Mouse (Mus musculus) liver (tissue): ENCODE data around the gene Atp2c1.

Experiments used
- DNase-seq: peaks from one replicate; pipeline ENCODE4 v3.0.0-alpha.2; 2020; ENCODE audit warnings: mixed read lengths

Gene Atp2c1

DNA sequence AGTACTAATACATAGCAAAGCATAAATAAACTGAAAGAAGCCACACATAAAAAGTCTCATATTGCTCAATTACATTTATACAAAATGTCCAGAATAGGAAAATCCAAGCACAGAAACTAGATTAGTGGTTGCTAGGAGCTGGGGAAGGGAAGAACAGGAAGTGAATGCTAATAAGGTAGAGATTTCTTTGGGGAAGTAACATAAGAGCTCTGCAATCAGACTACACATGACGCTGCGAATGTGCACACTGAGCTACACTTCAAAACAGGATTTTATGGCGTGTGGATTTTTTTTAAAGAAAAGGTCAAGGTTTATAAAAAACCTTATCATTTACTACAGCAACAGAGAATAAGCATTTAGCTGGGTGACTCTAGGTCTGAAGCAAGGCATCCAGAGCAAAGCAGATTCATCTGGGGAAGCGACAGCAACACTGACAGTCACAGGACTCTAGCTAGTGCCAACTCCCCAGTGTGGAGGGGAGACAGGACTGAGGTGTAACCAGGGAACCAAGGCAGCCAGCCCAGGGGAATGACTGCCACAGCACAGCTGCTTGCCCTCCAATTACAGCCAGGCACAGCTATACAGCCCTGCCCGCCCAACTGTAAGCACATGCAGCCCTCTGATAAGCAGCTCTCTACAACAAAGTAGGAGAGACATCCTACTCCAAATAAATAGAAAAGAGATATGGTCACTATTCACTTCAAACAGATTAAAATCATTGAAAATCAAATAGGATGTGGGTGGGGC is 42.6 kb downstream of the Atp2c1 start:
- peak; percentile 69 for DNase-seq

DNA sequence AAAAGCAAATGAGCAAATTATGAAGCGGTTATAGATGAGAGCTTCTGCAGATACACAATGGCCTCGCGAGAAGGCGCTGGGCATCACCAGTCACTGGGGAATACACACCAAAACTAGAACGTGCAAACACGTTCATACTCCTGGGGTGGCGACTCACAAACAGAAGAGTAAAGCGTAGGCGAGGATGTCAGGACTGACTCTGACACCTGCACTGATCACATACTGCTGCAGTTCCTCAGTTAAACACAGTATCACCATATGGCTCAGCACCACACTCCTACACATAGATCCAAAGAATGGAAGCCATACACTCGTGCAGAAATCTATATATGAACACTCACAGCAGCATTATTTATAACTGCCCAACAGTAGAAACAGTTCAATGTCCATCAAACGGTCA is 43.2 kb downstream of the Atp2c1 start:
- DNase-seq, result no peak

DNA sequence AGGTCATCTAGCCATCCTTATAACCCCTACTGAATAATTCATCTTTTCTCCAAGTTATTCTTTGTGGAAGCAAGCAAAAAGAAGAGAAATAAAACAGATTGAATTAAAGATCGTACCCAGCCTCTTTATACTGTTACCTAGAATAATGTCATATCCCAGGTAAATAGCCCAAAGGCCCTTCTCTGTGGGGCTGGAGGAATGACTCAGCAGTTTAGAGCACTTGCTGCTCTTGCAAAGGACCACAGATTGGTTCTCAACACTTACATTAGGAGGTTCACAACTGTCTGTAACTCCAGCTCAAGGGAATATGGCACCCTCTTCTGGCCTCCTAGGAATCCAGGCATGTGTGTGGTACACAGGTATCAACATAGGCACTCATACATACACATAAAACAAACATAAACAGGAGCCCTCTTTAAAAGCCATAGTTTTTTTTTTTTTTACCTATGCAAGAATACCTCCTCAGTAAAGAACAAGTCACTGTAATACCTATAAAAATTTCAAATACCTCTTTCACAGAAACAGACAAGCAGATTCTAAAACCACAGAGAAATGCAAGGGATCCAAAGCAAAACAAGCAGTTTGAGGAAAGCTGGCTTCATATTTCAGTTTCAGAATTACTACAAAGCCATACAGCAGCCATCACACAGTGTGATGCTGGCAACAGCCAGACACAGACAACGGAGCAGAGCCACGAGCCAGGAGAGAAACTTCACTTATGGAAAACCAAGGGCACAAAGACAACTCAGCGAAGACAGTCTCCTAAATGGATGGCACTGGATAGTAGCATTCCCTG is 44.2 kb downstream of the Atp2c1 start:
- peak; percentile 20 for DNase-seq

DNA sequence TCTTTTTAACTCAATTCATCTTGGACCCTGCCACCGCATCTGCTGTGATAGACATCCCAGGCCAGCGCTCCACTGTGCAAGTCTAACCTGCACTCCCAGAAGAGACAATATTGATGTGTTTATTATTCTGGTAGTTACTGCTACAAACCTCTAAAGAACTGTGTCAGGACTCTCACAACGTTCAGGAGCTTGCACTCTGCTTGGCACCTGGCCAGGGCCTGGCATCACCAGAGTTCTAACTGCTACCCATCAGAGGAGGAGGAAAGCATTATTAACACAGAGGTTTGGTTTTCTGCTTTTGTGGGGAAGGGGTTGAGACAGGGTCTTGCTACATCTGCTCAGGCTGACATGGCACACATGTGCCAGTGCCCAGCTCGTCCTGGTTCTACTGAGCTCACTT is 45.0 kb downstream of the Atp2c1 start:
- no peak for DNase-seq

DNA sequence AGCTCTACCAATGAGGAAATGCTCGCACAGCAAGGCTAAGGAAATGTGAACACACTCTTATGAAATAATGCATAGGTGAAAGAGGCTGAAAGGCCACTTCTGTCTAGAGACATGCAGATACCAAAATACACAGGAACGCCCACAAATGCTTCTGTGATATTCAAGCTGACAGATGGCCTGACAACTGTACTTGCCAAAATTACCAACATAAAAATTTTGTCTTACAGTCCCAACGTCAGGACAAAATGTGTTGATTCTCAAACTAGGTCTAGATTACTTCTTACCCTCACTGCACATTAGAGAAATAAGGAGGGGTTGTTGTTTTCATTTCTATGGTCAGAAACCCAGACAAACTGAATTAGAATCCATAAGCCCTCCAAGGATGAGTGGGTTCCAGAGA is 51.0 kb downstream of the Atp2c1 start:
- no peak for DNase-seq

DNA sequence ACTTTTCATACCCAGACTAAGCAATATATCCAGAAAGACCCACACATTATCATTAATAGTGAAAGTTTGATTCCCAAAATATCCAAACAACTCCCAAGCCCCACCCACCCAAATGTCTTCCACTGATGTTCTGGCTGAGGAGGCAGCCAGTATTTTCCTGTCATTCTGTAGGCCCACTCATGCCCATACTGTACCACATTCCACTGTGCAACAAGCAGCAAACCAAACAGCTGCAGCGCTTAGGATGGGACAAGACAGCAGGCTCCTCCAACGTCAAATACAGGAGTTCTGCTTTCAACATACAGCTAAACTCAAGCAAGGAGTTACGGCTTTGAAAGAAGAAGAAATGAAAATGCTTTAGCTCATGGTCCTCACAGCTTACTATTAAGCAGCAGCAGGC is 52.2 kb downstream of the Atp2c1 start:
- DNase-seq, result no peak

DNA sequence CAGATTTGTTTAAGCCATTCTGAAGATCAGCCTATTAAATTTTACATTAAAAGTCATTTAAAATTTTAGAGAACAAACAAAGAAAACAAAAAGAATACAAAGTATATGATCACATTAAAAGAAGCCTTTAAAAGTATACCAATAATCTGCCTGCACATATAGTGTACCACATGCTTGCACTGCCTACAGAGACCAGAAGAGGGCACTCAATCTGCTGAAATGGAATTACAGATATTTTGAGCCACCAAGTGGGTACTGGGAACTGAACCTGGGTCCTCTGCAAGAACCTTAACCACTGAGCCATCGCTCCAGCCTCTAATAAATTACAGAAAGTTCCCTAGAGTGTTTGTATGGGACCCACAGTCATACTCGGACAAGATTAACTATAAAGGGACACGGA is 59.3 kb downstream of the Atp2c1 start:
- DNase-seq, result no peak

DNA sequence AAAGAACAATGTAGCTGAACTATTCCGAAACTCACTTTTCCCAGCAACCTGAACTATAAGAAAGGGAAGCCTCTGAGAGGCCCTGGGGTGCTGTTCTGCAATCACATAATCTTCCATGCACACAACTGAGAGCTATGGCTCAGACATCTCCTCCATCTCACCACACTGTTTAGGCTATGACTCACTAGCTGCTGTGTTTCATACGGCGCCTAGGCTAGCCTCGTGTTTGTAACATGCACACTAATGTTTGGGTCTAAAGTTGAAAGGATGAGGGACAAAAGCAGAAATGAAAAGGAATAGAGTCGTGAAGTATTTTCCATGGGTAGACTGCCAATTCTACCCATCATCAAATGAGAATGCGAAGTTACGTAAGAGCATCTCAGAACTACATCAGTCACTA is 65.6 kb downstream of the Atp2c1 start:
- DNase-seq, result no peak

DNA sequence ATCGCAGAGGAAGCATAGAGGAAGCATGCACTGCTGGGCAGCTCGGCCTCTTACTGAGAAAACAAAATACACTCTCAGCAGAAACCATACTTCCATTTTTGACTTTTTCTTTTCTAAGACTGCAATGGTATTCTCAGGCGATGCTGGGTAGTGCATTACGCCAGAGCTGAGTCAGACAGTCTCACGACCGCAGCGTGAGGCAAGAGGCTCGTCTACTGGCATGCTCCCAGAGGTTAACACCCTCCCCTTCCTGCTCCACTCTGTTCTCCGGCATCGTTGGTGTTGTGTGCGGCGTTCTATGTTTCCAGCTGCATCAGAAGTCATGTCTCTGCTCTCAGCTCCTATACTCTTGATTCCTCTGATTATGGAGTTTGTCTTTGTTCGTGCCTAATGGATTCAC is 68.1 kb downstream of the Atp2c1 start:
- DNase-seq, result no peak

DNA sequence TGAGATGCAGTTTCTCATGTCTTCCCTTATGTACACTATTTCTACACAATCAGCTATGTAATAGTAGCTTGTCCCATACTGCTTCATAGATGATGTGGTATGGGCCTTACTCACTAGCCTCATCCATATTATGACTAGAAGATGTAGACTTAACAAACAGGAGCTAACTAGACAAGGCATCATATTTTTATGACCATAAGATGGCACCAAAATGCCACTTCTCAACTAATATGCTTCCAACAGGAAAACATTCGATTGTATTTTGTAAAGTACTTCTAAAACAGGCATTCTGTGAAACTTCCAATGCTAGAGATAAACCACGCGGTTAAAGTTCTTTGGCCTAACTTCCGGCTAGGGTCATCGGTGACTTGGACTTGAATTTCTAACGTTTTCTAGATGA is 118.6 kb downstream of the Atp2c1 start:
- DNase-seq, result no peak

DNA sequence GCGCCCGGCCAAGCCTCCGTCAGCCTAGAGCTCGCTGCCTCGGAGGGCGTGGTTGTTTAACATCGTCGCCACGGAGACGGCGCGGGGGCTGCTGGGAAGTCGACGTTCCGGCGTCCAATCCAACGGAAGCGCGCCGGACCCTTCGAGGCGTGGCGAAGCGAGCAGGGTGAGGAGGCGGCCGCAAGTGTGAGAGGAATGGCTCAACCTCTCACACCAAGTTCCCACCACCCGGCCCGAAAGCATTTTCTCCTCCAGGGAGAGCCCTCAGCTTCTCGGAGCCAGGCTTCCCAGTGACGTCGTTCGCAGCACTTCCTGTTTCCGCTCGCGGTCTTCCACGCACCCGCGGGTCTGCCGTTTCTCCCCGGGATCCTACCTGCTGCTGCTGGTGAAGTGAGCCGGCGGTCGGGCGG is 131.9 kb downstream of the Atp2c1 start, which contains the start of the genes Aste1 and Nek11:
Aste1 (plus strand) TSS at position 175 of the 410 bp plus-strand sequence.
Nek11 (minus strand) TSS at position 307 of the 410 bp plus-strand sequence.
- DNase-seq, result peak; percentile 95

DNA sequence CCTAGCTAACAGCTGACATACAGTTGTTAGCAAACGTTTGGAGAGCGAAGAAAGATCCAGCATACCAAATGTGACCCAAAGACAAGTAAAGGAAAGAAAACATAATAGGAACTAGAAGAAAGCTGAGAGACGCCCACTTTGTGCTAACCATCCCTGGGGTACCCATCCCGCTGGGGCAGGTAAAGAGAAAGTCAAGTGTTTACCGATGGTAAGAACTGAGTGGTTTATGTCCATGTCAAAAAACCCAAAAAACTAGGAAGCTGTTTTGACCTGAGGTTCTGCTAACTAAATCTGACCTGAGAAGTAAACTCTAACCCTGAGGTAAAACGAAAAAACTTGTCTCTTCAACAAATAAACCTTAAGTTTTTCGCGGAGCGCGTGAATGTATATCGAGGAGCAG is 132.4 kb downstream of the Atp2c1 start:
- DNase-seq, result no peak

DNA sequence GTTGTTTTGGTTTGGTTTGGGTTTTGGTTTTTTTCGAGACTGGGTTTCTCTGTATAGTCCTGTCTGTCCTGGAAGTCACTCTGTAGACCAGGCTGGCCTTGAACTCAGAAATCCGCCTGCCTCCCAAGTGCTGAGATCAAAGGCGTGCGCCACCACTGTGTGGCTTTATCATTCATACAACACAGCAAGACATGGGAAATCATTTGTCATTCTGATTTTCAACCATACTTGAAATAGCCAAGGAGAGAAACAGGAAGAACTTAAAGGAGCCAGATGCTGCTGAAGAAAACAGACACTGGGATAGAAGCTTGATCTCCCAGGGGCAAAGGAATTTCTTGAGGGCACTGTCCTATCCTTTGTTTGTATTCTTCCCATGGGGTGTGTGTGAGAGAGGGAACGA is 136.5 kb downstream of the Atp2c1 start:
- no peak for DNase-seq

DNA sequence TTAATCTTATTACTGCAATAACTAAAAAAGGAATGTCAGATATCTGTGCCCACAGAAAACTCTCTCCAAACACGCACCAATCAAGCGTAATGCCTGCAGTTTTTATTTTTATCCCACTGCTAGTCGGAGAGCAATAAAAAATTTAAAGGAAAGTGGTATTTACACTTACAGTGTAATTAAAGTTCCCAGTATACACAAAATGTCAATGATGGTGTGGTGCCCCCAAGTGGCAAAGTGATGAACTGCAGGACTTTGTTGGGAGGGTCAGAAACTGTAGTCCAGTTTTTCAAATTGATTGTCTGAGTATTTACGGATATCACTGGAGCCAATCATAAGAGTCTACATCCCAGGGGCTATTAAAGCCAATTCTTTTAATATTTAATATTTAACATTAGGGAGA is 137.8 kb downstream of the Atp2c1 start:
- DNase-seq, result peak; percentile 63

DNA sequence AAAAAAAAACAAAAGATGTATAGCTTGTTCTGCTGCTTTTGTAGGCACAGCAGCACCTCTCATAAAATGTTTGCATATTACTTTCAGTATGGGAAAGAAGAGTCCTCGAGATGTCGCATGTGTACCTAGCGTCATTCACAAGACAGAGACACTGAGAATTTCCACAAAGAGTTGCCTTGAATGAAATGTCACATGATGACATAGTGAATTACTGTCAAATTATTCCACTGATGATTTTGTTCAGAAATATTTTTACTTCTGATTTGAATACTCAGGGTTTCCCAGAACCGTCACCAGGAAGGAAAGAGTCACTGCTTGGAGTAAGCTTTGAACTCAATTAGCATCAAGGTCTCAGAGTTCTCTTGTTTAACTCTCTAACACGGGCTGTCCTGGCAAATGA is 139.7 kb downstream of the Atp2c1 start:
- no peak for DNase-seq

DNA sequence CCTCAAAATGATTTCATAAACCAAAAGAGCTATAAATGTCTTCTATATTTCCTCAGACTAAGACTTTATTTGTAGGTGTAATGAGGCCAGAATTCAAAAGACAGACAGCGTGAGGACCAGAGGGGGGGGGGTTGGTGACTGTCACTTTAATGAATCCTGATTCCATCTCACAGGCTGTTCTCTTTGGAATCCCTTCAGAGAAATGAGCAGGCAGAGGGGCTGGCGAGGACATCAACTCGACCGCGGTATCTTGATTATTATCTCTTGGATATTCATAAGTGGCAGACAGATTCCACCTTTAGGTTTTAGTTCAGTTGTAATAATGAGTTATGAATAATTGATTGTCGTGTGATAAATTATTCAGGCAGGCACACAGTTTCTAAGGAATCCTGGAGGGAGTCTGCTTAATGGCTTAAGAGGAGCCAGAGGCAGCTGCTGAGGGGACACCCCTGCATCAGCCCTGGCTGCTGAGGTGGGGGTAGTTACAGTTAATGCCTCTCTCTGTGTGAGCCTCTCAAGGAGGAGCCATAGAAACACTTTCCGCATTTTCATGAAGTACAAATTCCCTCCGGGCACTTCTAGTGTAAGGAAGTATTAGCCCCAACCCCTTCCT is 147.5 kb downstream of the Atp2c1 start:
- DNase-seq, result no peak

DNA sequence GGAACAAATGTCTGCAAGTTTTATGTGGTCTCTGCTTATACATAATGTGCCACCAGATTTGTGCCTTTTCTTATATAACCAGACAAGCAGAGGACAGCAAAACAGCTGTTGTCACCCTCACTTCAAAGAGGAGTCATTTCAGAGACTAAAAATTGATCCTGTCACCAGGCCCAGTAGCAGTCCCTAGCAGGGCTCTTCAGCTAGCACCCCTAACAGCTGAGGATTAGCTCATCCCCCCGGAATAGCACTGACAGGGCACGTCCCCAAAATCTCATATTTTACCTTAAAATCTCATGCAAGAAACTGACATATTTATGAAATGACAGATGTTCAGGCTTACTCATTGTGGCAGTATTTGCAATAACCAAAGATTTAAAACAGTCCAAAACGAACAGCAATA is 149.5 kb downstream of the Atp2c1 start:
- no peak for DNase-seq

DNA sequence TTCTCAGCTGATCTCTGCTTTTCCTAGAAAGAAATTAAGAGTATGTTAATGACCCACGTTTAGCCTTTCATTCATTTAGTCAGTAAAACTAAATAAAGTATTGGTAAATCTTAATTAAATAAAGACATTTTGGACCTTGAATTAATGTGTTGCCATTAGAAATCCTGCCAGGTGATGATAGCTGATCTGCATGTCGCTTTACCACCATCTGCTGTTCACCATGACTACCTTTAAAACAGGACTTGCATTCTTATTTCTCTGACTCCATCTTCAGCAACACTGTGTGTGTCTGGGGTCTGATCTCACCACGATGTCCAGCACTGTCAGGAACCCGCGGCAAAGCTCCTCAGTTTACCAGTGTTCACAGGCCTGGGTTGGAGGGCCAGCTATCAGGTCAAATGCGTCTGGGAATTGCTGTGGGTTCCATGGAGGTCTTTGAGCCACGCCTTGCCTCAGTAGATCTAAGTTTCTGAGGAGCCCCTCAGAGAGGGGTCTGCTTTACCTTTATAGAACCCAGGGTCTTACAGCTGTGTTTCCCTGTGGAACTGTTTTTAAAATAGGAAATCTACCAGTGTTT is 150.1 kb downstream of the Atp2c1 start:
- DNase-seq, result no peak

DNA sequence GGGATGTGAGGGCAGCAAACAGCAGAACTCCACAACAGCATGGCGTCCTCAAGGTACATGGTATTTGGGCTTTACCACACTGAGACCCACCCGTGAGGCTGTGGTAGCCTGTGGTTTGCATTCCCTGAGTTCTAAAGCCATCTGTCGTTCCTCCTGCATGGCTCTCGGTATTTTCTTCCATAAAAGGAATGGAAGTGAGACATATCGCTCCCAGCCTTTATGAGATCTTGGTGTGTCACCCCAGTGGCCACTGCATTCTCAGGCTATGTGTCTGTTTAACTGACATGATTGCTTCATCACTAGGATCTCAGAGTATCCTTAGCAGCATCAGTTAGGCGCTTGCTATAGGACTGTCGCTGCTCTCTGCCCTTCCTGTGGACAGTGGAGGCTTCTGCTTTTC is 150.7 kb downstream of the Atp2c1 start:
- DNase-seq, result no peak

DNA sequence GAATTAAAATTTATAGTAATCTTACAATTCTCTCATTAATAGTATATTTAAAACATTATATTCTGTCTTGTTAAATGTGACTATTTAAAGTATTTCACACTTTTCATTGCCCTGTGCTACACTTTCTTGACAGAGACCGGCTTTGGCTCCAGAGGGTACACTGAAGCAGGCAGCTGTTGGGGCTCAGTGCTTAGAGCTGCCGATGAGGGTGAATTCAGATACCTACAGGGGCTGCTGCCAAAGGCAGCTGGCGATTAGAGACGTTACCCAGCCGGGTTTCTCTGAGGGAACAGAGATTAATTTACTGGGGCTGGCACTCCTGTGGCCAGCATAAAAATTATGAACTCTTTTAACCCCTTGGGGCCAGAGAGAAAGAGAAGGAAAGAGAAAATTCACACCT is 152.8 kb downstream of the Atp2c1 start:
- DNase-seq, result no peak

DNA sequence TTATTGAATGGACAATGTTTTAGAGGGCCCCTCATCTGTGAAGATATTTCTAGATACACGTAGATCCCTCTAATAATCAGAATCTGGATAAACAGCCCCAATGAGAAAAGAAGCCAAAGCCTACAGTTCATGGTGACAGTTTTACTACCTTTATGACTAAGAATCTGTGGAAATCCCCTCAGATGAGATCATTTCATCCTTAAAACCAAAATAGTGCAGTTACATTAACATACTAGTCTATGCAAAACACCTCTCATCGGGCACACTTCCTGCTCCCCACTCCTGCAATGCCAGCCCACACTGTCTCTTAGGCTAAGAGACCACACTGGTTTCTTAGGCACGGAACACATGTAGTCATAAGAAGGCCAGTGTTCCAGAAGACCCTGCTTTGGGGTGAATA is 158.5 kb downstream of the Atp2c1 start:
- no peak for DNase-seq

DNA sequence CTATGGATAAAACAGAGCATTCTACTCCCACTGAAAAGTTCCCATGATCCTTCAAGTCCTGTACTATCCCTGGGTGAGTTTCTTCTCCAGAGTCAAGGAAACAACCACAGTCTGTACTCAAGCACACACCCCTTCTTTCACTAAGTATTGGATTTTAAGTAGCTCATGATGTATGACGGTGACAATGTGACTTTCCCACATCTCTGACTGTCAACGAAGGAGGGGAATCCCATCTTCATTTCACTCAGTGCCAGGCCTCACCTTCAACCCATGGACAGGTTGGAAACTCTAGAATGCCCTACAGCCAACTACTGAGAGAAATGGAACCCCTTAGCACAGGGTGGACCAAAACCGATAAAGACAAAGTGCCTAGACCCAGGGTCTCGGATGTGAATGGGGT is 160.9 kb downstream of the Atp2c1 start:
- no peak for DNase-seq

DNA sequence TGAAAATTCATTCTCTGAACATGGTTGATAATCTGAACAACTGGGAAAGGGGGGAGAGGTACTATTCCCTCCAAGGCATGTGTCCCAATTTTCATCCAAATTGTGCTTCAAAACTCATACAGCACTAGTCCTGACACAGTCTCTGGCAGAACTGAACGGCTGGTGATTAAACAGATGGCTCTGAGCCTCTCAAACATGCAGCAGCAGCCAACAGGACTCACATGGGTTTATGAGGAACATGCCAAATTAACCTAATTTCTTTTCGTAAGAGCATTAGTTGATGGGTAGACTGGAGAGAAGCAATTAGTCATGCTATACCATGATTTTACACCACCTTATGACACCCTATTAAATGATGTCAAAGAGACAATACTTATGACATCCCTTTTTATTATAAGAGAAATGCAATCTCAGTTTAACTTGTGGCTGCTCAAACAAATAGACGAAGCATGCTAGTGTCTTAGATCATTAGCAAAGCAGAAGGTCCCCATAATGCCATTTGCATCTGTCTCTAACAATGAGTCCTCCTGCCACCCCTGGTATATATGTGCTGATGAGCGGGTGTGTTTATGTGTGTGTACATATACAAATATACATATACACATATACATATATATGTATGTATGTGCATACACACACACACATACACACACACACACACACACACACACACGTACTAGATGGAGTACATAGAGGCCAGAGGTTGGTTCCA is 163.4 kb downstream of the Atp2c1 start:
- no peak for DNase-seq
